Mouse (Mus musculus) B cell, adult 2 months (primary cell): ENCODE measurements around the gene Plac1.
A peak's percentile ranks its signal among the peaks of the same experiment; 100 is the strongest.

Experiments used
- DNase-seq, 2 experiments: peaks; one replicate each; pipeline ENCODE4 v3.0.0; 2022

The Plac1 gene

GRCm38 (mm10) chrX:53099951-53100350, 140.0 kb downstream of the Plac1 start:
- DNase-seq = no peak

GRCm38 (mm10) chrX:53099266-53099665, 140.6 kb downstream of the Plac1 start:
- DNase-seq = no peak

DNA sequence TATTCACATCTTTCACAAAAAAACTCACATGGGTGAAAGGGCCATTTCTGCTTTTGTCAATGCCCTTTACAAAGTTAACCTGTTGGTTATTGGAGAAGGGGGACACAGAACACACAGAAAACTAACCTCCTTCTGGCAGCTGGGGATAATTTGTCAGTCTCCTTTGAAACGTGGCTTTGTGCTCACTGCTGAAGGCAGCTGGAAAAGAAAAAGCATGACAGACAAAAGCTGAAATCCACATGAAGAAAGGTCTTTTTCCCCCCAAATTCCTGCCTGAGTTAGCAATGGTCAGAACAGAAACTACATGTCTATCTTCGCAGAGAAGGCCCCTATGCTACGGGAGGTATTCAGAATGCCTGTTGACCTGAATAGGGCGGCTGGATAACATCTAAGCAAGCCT, 141.6 kb downstream of the Plac1 start:
- no peak for DNase-seq

- no peak for DNase-seq
These were observed 142.1 kb downstream of the Plac1 start for GRCm38 (mm10) chrX:53097786-53098185.

DNA sequence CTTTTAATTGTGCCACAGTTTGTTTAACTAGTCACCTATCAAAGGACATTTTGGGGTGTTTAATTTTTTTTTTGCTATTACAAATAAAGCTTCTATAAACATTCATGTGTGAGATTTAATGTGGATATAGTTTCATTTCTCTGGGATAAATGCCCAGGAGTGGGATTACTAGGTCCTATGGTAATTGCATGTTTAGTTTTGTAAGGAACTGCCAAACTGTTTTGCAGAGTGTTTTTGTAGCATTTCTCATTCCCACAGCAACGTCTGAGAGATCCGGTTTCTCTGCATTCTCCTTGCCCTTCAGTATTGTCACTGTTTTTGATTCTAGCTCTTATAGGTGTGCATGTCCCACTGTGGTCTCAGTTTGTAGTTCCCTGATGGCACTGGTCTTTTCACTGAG, 146.5 kb downstream of the Plac1 start:
- no peak for DNase-seq

DNA sequence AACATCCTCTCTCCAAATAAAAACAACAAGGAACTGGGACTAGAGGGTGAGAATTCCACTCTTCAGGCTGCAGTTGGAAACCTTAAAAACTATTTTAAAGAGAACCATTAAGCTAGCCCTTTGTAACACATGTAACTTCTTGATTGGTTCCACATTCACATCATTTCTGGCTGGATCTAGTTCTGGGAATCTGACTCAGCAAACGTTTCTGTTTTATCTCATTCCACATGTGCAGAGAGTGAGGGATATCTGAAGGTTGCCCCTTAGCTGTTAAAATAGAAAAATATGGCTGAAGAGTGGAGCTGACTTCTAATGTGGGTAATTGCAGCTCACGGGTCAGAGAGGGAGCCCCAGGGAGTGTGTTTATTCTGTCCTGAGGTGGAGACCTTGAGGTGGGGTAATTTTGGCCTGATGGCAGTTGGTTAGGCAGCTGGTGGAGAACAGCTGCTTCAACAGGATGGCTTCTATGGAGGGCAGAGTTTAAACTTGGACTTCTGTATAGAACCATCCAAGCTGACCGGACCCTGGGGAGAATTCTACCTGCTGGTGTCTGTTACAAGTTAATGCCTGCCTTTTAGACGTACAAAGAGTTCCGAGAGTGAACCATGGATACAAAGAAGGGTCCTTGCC, 151.1 kb downstream of the Plac1 start:
- no peak for DNase-seq

DNA sequence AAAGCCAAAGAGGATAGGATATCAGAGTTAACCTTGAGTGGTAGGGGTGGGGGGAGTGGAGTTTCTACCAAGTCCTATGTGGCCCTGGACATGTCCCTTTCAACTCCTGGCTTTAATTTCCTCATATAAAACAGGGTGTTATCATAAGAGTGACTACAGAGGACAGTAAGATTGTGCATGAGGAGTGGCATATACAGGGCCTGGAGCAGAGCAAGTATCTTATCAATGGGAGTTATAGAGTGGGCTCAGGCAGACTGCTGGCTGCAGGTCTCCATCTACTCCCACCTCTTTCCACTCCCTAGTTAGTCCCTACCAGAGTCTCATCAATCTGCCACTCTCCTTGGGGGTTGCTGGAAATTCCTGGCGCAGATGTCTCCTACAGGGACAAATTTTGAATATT, 152.7 kb downstream of the Plac1 start:
- no peak for DNase-seq

GRCm38 (mm10) chrX:53085559-53085958, 154.4 kb downstream of the Plac1 start:
- DNase-seq = no peak

GRCm38 (mm10) chrX:53064406-53064805, 175.5 kb downstream of the Plac1 start:
- DNase-seq = no peak

GRCm38 (mm10) chrX:53059426-53060007, 180.4 kb downstream of the Plac1 start:
- DNase-seq = peak in 1 of 2 experiments; percentile 13

- peak; percentile 19 to 43 for DNase-seq
These were observed 181.2 kb downstream of the Plac1 start for GRCm38 (mm10) chrX:53058459-53059280.

GRCm38 (mm10) chrX:53057760-53058090, 182.2 kb downstream of the Plac1 start:
- DNase-seq = no peak

DNA sequence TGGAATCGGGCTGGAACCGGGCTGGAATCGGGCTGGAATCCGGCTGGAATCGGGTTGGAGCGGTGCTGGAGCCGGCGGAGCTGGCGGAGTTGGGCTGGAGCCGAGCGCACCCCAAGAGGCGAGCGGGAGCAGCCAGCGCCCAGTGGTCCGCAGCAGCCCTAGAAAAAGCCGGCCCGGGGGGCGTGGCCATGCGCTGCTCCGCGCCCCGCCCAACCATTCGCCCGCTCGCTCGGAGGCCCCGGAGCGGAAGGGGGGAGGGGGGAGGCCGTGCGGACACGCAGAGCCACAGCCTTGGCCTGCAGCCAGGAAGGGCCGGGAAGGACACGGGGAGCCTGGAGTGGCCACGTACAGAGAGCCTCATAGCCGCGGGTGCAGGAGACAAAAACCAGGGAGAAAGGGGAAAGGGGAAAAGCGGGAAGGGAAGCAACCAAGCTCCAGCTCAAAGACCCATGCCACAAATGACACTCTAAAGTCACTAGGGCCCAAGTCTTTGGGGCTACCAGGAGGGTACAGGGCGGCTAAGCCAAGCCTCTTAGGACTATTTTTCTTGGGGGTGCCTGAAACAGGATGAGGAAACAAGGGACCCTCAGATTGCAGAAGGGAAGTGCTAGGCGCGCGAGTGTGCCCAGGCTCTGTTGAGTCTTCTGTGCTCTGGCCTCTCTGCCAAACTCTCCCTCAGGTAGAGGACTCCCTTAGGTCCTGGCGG, 182.7 kb downstream of the Plac1 start:
- DNase-seq = peak; percentile 77 to 78

GRCm38 (mm10) chrX:53056627-53057026, 183.3 kb downstream of the Plac1 start:
- peak; percentile 27 to 40 for DNase-seq

DNA sequence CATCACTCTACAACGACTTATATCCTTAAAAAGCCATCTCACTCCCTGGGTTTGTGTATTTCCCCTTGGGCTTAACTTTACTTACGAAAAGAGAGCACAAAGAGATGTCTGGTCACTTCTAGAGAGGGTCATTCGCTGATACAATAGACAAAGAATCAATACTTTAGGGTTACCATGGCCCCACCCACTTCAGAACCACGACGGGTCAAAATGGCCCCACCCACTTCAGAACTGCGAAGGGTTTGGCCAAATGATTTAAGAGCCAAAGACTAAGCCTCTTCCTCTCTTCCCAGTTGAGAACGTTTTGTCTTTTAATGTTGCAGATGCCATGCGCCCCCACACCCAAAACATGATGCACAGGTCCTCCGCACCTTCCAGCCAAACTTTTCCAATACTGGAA, 184.1 kb downstream of the Plac1 start:
- DNase-seq = peak; percentile 14 to 29

DNA sequence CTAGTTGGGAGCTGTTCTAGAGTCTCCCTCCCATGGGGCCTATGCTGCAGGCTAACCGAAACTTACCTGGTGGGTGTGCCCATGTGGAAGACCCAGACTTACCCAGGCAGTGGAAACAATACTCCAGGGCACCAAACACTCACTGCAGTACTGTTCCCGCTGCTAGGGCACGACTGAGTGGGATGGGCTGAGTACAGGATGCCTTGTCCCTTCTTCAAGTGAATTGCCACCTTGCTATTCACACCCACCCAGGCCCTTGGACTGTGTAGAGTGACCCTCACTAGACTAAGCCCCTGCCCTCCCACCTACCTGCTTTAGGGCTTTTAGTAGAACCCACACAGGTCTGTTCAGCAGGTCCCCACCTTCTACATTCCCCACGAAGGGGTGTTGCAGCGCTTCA, 186.0 kb downstream of the Plac1 start:
- no peak for DNase-seq

DNA sequence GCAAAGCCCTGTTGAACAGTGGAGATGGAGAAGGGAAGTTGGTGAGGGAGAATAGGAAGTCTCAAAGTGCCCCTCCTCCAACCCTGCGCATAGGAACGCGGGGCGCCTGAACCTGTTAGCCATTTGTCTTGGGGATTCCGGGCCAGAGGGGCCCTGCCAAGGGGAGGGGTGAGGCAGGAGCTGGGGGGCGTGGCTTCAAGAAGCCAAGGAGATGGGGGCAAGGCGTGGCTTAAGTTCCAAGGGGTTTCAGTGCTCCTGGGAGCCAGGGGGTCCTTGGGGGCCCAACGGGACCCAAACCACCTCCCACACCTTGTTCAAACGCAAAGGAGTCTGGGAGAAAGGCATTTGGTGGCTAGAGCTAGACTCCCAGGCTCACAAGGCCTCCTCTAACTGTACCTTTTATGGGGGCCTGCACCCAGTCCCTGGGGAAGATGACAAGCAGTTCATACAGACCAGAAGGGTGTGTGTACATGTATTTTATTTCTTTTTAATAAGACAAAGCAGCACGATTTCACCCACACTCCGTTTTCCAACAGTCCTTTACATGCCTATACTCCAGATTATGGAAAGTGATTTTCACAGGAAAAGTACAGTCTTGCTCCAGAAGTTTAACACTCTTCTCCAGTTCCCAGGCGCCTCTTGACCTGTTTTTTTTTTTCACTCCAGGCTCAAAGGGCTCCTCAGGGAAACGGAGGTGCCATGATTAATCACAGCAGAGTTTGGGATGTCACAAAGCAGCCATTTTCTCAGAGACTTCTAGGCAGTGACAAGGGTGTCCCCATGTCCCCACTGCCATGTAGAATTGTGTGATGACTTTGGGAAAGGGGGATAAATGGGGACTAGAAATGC, 187.0 kb downstream of the Plac1 start:
- no peak for DNase-seq

DNA sequence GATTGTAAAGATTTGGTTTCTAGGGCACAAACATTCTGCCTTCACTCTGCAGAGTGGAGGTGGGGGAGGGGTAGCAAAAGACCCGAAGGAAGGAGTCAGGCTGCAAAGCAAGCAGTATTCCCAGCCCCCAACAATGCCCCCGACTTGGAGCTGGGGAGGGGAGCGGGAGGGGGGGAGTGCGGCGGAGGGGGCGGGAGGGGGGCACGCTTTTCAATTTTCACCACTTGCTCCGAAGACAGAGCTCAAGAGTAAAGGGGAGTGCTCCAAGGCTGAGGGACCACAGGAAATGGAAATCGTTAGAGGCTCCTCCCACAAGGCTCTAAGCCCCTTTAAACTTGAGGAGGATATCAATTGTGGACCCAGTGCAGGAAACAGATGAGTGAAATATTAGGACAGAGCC, 189.6 kb downstream of the Plac1 start:
- DNase-seq = no peak

GRCm38 (mm10) chrX:53049196-53049595, 190.7 kb downstream of the Plac1 start:
- no peak for DNase-seq

GRCm38 (mm10) chrX:53046911-53047310, 193.0 kb downstream of the Plac1 start:
- DNase-seq = no peak

GRCm38 (mm10) chrX:53046033-53046432, 193.9 kb downstream of the Plac1 start:
- no peak for DNase-seq

DNA sequence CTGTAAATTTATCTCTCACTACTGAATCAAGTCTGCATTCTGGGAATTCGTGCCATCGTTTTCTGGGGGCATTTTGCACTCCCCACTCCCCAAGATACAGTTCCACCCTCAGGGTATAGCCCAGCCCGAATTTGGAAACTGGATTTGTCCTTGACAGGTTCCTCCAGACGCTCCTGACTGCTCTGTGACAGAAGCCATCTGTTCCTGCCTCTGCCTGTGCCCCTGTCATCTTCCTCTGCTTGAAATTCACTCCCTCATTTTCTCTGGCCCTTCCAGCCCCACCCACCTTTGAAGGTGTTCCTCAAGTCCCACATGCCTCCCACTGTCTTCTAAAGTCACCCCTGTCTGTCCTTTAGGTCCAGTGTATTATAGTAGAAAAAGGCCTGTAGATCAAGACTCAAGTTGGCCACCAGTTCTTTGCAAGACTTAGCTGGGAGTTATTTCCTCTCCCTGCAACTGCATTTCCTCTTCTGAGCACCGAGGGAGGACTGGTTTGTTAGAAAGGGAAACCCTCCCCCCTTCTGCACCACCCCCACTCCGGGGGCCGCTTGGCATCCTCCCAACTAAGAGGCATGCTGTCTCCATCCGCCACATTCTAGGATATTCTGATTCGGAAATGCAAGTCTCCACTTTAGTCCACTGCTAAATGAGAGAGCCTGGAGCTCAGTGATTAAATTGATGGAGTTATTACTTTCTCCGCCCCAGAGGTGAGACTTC, 194.6 kb downstream of the Plac1 start:
- DNase-seq = no peak
